Mouse (Mus musculus): ENCODE results near the gene Syt3. TPM values are rescaled to one million over a fixed set of nuclear protein-coding genes. Genes with fewer than 3 reads are reported as not detected.

Syt3 gene
- polyA plus RNA-seq, 1 experiment from 2014 or later, result 0.03 TPM

GRCm38 (mm10) chr7:44382541-44382940, 1.4 kb upstream of the Syt3 start:
- Histone ChIP-seq H3K27ac (no peak overlapping the region), H3K27me3 (peaks cover 62% of the 10 kb centered on the region), H3K36me3 (no peaks in the 10 kb centered on the region), H3K4me2 (no peak overlapping the region), H3K9ac (no peak overlapping the region), H3K4me3 (replicated peaks) (no peak overlapping the region), H3K9me3 (replicated peaks) (no peaks in the 10 kb centered on the region), H3K4me1 (replicated peaks) (peaks cover 8% of the 10 kb centered on the region)
- DNase-seq (no peak), ATAC-seq (ENCODE audit: low read depth) (no peak)
- 73% methylated on average over 12 of the region's 12 CpGs for WGBS (ENCODE audit: insufficient replicate concordance)

DNA sequence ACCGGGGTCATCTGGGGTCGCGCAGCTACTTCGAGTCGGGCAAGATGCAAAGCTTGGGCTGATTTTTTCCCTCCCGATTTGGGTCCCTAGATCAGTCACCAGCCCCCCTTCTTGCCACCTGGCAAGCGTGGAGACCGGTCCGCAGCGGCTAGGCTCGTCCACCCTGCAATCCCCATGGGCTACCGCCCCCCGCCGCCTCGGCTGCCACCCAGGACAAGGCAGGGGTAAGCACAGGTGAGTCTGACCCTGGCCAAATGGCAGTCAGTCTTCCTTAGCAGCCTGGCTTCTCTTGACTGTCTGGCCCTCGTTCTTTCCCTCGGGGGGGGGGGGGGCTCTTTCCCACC, 786 bp downstream of the Syt3 start:
- Histone ChIP-seq H3K4me2 (peak overlapping the region; percentile 65), H3K9me3 (replicated peaks) (no peaks in the 10 kb centered on the region), H3K27me3 (peaks cover 70% of the 10 kb centered on the region), H3K9ac (no peak overlapping the region), H3K4me1 (replicated peaks) (peaks cover 8% of the 10 kb centered on the region), H3K4me3 (replicated peaks) (peak overlapping the region; percentile 47; the same call in 1 of the 2 replicates), H3K36me3 (no peaks in the 10 kb centered on the region), H3K27ac (no peak overlapping the region)
- 1% methylated on average over 17 of the region's 17 CpGs for WGBS (ENCODE audit: insufficient replicate concordance)
- no peak for DNase-seq
- peak; percentile 36; the same call in 1 of the 2 replicates for ATAC-seq (ENCODE audit: low read depth)

DNA sequence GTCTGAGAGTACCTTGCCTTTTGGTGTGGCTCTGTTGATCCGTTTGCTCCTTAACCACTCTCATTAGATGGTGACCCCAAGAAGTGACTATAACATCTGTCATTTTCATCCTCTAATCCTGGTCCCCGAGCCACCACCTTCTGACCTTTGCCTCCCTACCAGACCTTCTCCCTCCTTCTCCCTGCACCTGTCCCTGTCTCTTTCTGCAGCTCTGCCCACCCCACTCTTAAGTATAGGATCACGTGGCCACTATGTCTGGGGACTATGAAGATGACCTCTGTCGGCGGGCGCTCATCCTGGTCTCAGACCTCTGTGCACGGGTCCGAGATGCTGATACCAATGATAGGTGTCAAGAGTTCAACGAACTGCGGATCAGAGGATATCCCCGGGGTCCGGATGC, 1.8 kb downstream of the Syt3 start, which contains the start of gene 1700008O03Rik:
1700008O03Rik (minus strand) TSS at position 101 of the 400 bp plus-strand sequence.
- Histone ChIP-seq H3K9ac (no peak within 1 kb of the TSS), H3K4me2 (peak within 1 kb of the TSS; percentile 65), H3K9me3 (replicated peaks) (no peaks in the 10 kb centered on the region), H3K4me1 (replicated peaks) (peaks cover 8% of the 10 kb centered on the region), H3K27me3 (peaks cover 68% of the 10 kb centered on the region), H3K4me3 (replicated peaks) (peak within 1 kb of the TSS; percentile 47; the same call in 1 of the 2 replicates), H3K36me3 (no peaks in the 10 kb centered on the region), H3K27ac (no peak within 1 kb of the TSS)
- no peak for ATAC-seq (ENCODE audit: low read depth)
- no peak for DNase-seq
- 62% methylated on average over 12 of the region's 12 CpGs for WGBS (ENCODE audit: insufficient replicate concordance)

DNA sequence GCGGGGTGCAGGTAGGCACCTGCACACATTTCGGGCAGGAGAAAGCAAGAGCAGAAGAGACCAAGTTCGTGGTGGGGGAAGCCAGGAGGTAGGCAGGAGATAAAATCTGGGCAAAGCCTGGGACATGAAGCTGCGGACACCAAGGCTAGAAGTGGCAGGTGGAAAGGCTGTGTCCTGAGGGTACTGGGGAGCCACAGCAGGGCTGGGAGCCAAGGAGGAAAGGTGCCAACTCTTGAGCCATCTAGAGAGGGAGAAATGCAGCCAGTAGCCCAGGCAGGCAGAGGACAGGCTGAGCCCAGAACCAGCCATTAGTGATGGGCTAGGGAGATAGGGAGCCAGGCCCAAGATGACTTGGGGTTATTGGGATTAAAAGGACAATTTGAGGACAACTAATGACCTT, 7.9 kb downstream of the Syt3 start:
- WGBS (ENCODE audit: insufficient replicate concordance), result 55% methylated on average over 4 of the region's 4 CpGs
- H3K4me3 ChIP-seq (replicated peaks), result no peak overlapping the region

DNA sequence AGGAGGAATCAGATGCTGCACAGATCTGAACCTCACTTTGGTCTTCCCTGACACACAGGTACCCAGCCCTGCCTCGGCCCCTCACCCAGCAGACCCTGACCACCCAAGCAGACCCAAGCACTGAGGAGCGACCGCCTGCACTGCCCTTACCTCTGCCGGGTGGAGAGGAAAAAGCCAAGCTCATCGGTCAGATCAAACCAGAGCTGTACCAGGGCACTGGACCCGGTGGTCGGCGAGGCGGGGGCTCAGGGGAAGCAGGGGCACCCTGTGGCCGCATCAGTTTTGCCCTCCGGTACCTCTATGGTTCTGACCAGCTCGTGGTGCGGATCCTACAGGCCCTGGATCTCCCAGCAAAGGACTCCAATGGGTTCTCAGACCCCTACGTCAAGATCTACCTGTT, 8.4 kb downstream of the Syt3 start:
- Histone ChIP-seq H3K9ac (no peak overlapping the region), H3K36me3 (no peaks in the 10 kb centered on the region), H3K27me3 (peaks cover 18% of the 10 kb centered on the region), H3K4me3 (replicated peaks) (no peak overlapping the region), H3K9me3 (replicated peaks) (no peaks in the 10 kb centered on the region), H3K4me2 (no peak overlapping the region), H3K27ac (no peak overlapping the region), H3K4me1 (replicated peaks) (no peaks in the 10 kb centered on the region)
- 73% methylated on average over 14 of the region's 14 CpGs for WGBS (ENCODE audit: insufficient replicate concordance)
- DNase-seq, result no peak
- ATAC-seq (ENCODE audit: low read depth), result no peak

More for the DNA sequence above, 7.9 kb downstream of the Syt3 start:
- Histone ChIP-seq H3K9ac (no peak overlapping the region), H3K4me2 (no peak overlapping the region), H3K9me3 (replicated peaks) (no peaks in the 10 kb centered on the region), H3K27ac (no peak overlapping the region), H3K4me1 (replicated peaks) (no peaks in the 10 kb centered on the region), H3K27me3 (peaks cover 24% of the 10 kb centered on the region), H3K36me3 (no peaks in the 10 kb centered on the region)
- ATAC-seq (ENCODE audit: low read depth) (no peak), DNase-seq (no peak)

- Histone ChIP-seq H3K9ac (no peak overlapping the region), H3K4me3 (replicated peaks) (no peak overlapping the region), H3K27ac (no peak overlapping the region), H3K4me1 (replicated peaks) (no peaks in the 10 kb centered on the region), H3K4me2 (no peak overlapping the region), H3K9me3 (replicated peaks) (no peaks in the 10 kb centered on the region), H3K27me3 (peaks cover 9% of the 10 kb centered on the region), H3K36me3 (no peaks in the 10 kb centered on the region)
- WGBS (ENCODE audit: insufficient replicate concordance), result 83% methylated on average over 17 of the region's 17 CpGs
- ATAC-seq (ENCODE audit: low read depth) (no peak), DNase-seq (no peak)
Measured at GRCm38 (mm10) chr7:44393284-44393683, 9.4 kb downstream of the Syt3 start.

GRCm38 (mm10) chr7:44398570-44398969, 14.7 kb downstream of the Syt3 start:
- Histone ChIP-seq H3K27ac (no peak overlapping the region), H3K9ac (no peak overlapping the region)
- ATAC-seq (ENCODE audit: low read depth), result peak; percentile 59; the same call in 1 of the 2 replicates

DNA sequence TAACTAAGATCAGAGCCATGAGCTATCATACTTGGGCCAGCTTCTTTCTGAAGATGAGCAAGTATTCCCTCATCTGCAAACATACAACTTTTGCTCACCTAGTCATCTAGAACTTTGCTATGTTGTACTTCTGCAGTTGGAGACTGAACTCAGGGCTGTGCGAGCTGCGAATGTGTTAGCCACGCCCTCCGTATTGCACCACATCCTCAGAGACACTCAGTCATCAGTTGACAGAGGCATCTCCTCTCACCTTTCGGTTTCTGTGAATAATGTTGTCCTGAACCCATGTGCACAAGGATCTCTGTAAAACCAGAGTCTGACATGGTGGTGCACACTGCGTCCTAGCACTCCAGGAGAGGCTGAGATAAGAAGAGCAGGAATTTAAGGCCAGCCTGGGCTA, 17.8 kb downstream of the Syt3 start:
- no peak overlapping the region for H3K4me2 ChIP-seq
- H3K4me1 ChIP-seq (replicated peaks), result peaks cover 18% of the 10 kb centered on the region
- H3K27me3 ChIP-seq, result peaks cover 11% of the 10 kb centered on the region; the same call in 1 of the 2 replicates
- no peak overlapping the region for H3K27ac ChIP-seq
- DNase-seq, result no peak
- 45% methylated on average over 6 of the region's 6 CpGs for WGBS (ENCODE audit: insufficient replicate concordance)
- no peaks in the 10 kb centered on the region for H3K9me3 ChIP-seq (replicated peaks)
- no peak overlapping the region for H3K9ac ChIP-seq
- ATAC-seq (ENCODE audit: low read depth), result no peak
- no peak overlapping the region for H3K4me3 ChIP-seq (replicated peaks)
- H3K36me3 ChIP-seq, result no peaks in the 10 kb centered on the region

More at GRCm38 (mm10) chr7:44398570-44398969, 14.7 kb downstream of the Syt3 start:
- H3K4me2 ChIP-seq, result no peak overlapping the region
- H3K4me1 ChIP-seq (replicated peaks), result peaks cover 3% of the 10 kb centered on the region; the same call in 1 of the 2 replicates
- H3K36me3 ChIP-seq, result no peaks in the 10 kb centered on the region
- DNase-seq, result peak; percentile 68
- H3K27me3 ChIP-seq, result peaks cover 8% of the 10 kb centered on the region
- H3K4me3 ChIP-seq (replicated peaks), result no peak overlapping the region
- H3K9me3 ChIP-seq (replicated peaks), result no peaks in the 10 kb centered on the region
- WGBS (ENCODE audit: insufficient replicate concordance), result 15% methylated on average over 3 of the region's 3 CpGs

DNA sequence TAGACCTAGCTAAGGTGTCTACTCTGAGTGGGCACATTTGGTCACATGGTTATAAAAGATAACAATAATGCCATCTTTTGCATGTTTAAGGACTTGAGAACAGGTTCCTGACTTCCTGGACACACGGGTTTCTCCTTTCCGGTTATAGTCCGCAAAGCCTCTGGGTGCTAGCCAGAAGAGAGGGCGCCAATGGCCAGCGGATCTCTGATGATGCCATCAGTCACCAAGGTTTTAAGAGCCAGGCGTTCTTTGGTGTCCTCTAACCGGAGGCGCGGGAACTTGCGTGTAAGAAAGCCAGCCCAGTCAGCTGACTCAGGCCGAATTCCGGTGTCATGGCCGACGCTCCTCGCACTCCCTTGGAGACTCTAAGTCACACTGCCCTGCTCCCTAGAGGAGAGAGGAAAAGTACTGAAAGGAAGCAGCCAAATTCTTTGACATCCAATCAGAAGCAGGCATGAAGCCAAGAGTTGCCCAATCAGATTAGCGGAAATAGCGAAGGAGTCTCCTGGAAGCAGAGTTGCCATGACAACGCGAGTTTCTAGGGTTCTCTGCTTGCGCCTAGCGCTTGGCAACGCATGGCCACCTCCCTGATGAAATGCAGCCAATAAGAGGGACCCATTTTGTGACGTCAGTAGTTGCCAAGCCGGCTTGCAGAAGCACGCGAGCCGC, 21.6 kb downstream of the Syt3 start:
- Histone ChIP-seq H3K4me1 (replicated peaks) (peaks cover 16% of the 10 kb centered on the region), H3K36me3 (no peaks in the 10 kb centered on the region), H3K27ac (no peak overlapping the region), H3K9ac (no peak overlapping the region), H3K27me3 (peaks cover 32% of the 10 kb centered on the region), H3K9me3 (replicated peaks) (no peaks in the 10 kb centered on the region), H3K4me3 (replicated peaks) (peak overlapping the region; percentile 28), H3K4me2 (peak overlapping the region; percentile 57)
- WGBS (ENCODE audit: insufficient replicate concordance), result 2% methylated on average over 27 of the region's 27 CpGs
- ATAC-seq (ENCODE audit: low read depth) (peak; percentile 79), DNase-seq (peak; percentile 78)

DNA sequence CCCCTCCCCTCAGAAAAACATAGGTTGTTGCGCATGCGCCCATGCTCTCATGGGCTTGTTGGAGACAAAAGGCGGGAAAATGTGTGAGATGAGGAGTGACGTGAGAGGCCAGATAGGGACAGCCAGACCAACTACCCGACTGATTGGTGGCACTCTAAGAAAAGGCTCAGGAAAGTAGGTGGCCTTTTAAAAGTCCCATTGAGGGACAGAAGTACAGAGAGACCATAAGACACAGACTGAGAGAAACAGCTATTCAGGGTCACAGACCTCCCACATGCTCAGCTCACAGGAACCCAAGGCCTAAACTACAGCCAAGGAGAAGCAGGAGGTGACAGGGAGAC, 22.1 kb downstream of the Syt3 start:
- Histone ChIP-seq H3K4me3 (replicated peaks) (peak overlapping the region; percentile 28; the same call in 1 of the 2 replicates), H3K27me3 (peaks cover 32% of the 10 kb centered on the region), H3K36me3 (no peaks in the 10 kb centered on the region), H3K27ac (no peak overlapping the region), H3K9ac (no peak overlapping the region), H3K4me1 (replicated peaks) (peaks cover 16% of the 10 kb centered on the region), H3K4me2 (peak overlapping the region; percentile 57), H3K9me3 (replicated peaks) (no peaks in the 10 kb centered on the region)
- DNase-seq (no peak), ATAC-seq (ENCODE audit: low read depth) (peak; percentile 52)
- WGBS (ENCODE audit: insufficient replicate concordance), result 5% methylated on average over 5 of the region's 5 CpGs

DNA sequence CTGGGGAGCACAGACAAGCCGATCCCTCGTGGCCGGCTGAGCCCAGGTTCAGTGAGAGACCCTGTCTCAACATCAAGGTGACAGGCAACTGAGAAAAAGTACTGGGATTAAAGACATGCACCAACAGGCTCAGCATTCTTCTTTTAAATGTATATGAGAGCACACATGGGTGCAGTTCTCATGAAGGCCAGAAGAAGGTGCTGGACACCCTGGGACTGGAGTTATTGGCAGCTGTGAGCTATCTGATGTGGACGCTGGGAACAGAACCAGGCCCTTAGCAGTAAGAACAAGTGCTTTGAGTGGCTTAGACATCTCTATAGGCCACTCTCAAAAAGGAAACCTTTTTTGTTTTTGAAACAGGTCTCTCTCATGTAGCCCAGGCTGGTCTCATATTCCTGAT, 27.2 kb downstream of the Syt3 start:
- Histone ChIP-seq H3K36me3 (no peaks in the 10 kb centered on the region), H3K4me3 (replicated peaks) (no peak overlapping the region), H3K9me3 (replicated peaks) (no peaks in the 10 kb centered on the region), H3K4me2 (no peak overlapping the region), H3K4me1 (replicated peaks) (peaks cover 16% of the 10 kb centered on the region), H3K9ac (no peak overlapping the region), H3K27ac (no peak overlapping the region), H3K27me3 (peaks cover 26% of the 10 kb centered on the region)
- ATAC-seq (ENCODE audit: low read depth) (no peak), DNase-seq (no peak)
- WGBS (ENCODE audit: insufficient replicate concordance), result 74% methylated on average over 4 of the region's 4 CpGs

GRCm38 (mm10) chr7:44413307-44413706, 29.4 kb downstream of the Syt3 start:
- no peak overlapping the region for H3K4me3 ChIP-seq (replicated peaks)
- H3K4me2 ChIP-seq, result no peak overlapping the region
- peaks cover 10% of the 10 kb centered on the region for H3K4me1 ChIP-seq (replicated peaks)
- H3K9ac ChIP-seq, result no peak overlapping the region
- H3K9me3 ChIP-seq (replicated peaks), result no peaks in the 10 kb centered on the region
- DNase-seq, result no peak
- no peak for ATAC-seq (ENCODE audit: low read depth)
- H3K36me3 ChIP-seq, result no peaks in the 10 kb centered on the region
- WGBS (ENCODE audit: insufficient replicate concordance), result 57% methylated on average over 6 of the region's 6 CpGs
- peaks cover 12% of the 10 kb centered on the region; the same call in 1 of the 2 replicates for H3K27me3 ChIP-seq
- H3K27ac ChIP-seq, result no peak overlapping the region

Data from liver, embryonic 13.5 days (tissue).